Mouse (Mus musculus) MN1 (cell line): ENCODE measurements around the gene Zfp64.

ENCODE experiments used
- DNase-seq: peaks from one replicate; pipeline ENCODE4 v3.0.0-alpha.2; 2016; ENCODE audit warnings: low spot score

Zfp64 gene

DNA sequence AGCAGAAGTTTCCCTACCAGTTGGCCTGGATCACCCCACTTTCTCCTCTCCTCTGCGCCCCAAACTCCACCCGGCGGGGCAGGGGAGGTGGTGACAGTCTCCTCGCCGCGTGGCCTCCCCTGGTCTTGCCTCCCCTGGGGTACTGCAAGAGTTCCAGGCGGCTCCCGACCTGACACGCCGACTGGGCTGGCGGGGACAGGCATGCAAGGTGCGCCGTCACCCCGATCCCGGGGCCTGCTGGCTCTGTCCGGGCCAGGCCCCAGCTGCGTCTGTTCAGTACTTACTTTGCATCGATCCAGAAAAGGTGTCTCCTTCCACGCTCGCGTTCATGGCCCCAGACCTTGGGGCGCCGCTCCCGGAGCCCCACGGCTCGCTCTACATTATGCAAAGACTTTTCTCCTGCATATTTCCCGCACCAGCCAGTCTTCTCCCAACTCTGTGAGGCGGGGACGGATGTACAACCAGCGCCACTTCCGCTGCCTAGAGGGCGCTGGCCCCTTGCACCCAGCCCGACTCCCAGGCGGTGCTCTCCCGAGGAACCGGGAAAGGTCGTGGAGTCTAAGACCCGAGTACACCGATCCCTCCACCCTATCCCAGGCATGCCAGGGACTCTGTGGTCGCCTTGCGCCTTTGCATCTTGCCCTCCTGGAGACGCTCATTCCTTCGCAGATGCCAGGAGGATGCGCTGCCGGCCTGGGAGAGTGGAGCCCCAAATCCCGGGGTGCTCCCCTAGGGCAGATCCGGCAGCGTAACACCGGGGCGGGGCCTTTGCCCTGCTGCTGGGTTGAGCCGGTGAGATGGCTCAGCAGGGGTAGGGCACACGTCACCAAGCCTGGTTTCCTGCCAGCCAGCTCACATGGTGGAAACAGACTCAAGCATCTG lies at the start of gene Zfp64:
Gene Zfp64, minus strand, starts transcription at position 753 of the 882 bp plus-strand sequence.
- peak; percentile 92 for DNase-seq

GRCm38 (mm10) chr2:168992642-168993420 lies 37.4 kb upstream of the Zfp64 start:
- no peak for DNase-seq

- no peak for DNase-seq
Measured at GRCm38 (mm10) chr2:168990957-168991356, 35.6 kb upstream of the Zfp64 start.

DNA sequence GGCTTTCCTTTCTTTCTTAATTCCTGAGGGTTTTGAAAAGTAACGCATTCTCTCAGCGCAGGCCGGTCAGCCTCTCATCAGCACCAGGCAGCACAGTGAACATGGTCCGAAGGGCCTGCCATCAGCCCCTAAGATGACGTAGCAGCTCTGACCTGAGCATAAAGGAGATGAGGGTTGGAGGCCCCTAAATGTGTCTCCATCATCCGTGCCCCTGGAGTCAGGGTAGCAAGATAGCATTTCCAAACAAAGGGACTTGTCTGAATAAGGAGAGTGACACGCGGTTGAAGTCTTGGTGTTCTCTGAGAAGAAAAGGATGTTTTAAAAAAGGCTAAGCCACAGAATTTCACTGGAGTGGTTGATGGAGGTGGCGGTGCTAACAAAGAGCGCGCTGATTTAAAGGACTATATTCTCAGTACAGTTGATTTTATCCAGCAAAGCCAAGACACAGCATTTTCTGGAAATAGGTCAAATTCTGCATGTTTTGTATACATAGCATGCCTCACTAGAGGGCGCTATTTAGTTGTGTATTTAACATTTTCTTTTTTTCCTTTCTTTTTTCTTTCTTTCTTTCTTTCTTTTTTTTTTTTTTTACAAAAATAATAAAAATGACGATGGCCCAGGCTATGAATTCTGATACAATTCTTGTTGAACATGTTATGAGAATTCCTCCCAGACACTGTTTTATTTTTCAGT lies 34.8 kb upstream of the Zfp64 start:
- DNase-seq, result peak; percentile 63

DNA sequence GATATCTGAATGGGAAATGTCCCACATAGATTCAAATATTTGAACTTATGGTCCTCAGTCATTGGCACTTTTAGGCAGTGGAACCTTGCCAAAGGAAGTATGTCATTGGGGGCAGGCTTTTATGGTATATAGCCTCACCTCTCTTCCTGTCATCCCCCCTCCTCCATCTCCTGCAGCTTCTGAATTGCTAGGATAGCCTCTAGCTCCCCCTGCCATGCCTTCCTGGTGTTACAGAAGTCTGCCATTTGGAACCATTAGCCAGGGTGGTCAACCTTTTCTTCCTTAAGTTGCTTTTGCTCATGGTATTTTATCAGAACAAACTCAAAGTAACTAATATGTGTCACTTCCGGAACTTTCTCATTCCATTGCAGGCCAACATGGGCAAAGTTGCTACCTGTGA lies 32.7 kb upstream of the Zfp64 start:
- no peak for DNase-seq

DNA sequence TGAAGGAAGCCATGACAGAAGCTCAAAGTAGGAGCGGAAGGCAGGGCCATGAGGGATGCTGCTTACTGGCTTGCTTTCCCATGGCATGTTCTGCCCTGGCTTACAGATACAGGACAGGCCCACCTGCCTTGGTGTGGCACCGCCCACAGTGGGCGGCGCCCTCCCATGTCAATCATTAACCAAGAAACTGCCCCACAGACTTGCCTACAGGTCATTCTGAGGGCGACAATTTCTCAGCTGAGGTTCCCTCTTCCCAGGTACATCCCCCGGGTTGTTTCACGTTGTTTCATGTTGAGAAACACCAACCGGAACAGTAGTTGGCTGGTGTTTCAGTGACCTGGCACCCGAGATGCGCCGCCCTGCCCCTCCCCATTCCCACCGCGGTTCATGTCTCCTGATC lies 32.0 kb upstream of the Zfp64 start:
- no peak for DNase-seq

DNA sequence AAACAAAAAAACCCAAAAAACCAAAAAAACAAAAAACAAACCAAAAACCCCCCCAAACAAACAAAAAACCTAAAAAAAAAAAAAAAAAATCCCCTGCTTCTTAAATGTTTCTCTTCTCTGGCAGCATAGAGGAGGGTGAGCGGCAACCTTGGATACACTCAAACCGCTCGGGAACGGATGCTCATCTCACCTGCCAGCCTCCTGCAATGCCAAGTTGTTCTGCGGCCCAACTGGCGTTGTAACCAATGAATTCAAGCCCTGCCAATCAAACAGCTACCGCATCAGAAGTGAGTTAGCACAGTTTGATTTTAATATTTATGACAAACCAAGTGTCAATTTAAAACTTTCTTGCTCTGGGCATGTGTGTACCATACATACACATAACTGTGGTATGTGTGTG lies 26.6 kb upstream of the Zfp64 start:
- no peak for DNase-seq

DNA sequence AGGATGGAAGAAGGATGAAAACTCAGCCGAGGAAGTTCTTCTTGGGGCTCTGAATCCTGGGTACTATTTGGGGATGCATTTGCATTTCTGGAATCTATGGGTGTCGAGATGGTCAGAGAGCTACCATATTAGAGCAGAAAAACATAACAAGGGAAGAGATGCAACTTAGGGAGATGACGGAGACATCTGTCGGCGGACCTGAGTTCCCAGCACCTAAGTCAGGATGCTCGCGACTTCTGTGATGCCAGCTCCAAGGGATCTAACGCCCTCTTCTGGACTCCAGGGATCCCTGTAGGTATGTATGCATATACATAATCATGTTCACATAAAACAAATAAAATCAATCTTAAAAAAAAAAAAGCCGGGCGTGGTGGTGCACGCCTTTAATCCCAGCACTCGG lies 26.1 kb upstream of the Zfp64 start:
- no peak for DNase-seq

GRCm38 (mm10) chr2:168980859-168981258 lies 25.5 kb upstream of the Zfp64 start:
- no peak for DNase-seq

DNA sequence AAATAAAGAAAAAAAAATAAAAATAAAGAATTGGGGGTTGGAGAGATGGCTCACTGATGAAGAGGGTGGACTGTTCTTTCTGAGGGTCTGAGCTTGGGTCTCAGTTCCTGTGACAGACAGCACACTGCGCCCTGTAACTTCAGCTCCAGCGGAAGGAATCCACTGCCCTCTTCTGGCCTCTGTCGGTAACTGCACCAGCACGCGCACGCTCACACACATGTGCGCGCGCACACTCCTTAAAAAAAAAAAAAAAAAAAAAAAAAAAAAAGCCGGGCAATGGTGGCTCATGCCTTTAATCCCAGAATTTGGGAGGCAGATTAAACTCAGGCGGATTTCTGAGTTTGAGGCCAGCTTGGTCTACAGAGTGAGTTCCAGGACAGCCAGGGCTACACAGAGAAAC lies 24.4 kb upstream of the Zfp64 start:
- DNase-seq, result no peak

DNA sequence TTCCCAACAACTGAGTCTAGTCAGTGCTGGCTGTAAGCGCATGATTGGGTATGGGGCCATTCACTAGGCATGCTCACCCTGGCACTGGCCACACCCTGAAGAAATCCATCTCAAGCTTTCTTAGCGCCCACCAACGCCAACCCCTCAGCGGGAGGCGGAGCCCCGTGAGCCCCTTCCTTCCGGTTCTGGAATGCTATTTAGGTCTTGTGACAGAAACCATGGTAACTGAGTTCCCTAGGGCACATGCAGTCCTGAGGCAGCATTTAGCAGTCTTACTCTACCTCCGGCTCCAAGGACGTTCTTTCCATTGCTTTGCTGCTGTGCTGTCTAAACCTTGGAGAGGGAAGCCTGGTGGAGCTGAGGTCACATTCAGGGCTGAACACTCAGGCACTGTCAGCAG lies 22.6 kb upstream of the Zfp64 start:
- DNase-seq, result no peak

DNA sequence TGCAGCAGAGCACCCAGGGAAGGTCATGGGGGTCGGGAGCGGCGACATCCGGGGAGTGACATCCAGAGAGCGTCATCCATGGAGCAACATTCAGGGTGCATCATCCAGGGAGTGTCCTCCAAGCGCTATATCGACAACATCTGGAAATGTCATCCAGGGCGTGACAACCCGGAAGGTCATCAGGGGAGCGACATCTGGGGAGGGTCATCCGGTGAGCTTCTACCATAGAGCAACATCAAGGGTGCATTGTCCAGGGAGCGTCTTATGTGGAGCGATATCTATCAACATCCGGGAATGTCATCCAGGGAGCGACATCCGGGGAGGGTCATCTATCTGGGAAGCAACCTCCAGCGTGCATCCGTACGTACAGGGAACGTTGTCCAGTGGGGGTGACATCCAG lies 14.7 kb upstream of the Zfp64 start:
- DNase-seq, result no peak

GRCm38 (mm10) chr2:168968136-168968925 lies 12.9 kb upstream of the Zfp64 start:
- DNase-seq, result no peak

DNA sequence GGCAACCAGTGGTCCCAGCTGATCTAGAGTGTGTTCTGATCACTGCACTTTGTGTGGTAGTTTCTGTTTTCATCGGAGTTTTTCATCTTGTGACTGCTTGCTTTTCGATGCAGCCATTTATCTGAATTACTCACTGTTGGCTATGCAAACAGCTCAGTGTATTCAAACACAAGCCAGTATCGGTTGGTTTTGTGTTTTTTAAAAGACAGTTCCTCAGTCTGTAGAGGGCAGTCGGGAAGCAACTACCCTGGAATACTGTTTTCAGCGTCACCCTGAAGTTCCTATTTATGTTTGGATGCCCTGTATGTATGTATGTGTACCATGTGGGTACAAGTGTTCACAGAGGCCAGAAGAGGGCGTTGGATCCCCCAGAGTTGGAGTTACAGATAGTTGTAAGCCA lies 11.1 kb upstream of the Zfp64 start:
- no peak for DNase-seq

- DNase-seq, result no peak
Measured at GRCm38 (mm10) chr2:168964849-168965248, 9.5 kb upstream of the Zfp64 start.

DNA sequence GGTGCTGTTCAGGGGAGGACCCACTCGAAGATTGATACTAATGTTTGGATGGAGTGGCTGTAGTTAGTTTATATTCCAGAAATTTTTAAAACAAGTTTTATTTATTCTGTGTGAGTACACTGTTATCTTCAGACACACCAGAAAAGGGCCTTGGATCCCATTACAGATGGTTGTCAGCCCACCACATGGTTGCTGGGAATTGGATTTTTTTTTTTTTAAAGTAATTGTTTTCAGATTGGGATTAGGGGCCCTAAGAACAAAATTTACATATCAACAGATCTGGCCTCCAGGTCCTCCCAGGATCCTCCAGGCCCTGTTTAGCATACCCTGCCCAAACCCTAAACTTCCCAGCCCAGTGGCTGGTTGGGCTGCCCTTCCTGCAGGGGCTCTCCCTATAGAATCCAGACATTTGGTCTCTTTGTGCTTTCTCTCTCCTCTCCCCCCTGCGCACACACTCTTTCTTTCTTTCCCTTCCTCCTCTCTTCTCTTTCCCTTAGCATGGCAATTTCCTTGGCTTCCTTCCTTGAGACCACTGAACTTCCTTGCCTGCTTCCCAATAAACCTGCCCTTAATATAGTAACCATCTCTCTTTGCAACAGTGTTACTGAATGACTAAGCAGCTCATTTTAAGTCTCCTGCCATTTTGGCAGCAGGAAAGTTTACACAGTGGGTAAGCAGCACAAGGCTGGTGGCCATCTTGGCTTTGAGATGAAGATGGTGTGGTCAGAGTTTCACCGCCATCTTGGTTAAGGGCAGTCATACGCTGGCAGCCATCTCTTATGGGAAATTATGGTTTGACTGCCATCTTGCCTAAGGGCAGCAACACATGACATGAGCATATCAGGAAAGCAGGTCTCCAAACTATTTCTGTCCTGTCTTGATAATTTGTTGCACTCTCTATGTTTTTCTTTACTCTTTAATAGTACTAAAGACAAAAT lies 6.6 kb upstream of the Zfp64 start:
- DNase-seq, result no peak

DNA sequence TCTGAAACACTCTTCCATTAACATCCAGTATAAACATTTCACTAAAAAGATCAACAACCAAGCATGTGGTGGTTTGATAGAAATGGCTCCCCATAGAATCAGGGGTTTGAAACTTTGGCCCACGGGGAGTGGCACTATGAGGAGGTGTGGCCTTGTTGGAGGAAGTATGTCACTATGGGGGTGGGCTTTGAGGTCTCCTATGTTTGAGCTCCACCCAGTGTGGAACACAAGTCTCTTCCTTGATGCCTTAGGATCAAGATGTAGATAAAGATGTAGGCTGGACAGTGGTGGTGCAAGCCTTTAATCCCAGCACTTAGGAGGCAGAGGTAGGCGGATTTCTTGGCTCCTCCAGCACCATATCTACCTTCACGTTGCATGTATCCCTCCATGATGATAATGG lies 5.4 kb upstream of the Zfp64 start:
- no peak for DNase-seq

- DNase-seq, result no peak
Measured at GRCm38 (mm10) chr2:168959339-168959885, 4.0 kb upstream of the Zfp64 start.

DNA sequence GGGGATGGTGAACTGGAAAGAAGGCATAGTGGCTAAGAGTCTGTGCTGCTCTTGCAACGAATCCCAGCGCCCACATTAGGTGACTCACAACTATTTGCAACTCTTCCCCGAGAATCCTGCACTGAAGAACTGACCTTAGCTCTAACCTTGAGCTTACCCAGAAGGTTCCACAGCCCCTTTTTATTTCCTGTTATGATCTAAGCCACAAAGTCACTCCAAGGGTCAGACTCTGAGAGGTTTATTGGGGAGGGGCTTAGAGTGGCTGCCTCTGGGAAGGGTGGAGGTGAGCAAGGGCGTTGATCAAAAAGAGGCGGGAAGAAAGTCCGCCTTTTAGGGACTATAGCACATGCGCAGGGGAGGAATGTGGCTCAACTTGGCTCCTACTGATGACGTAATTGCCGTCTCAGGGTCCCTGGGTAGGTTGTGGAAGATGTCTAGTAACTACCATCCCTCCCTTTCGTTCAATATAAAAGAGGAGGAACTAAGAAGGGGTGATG lies 511 bp upstream of the Zfp64 start:
- no peak for DNase-seq

GRCm38 (mm10) chr2:168954376-168954775 lies 1.0 kb downstream of the Zfp64 start:
- peak; percentile 17 for DNase-seq
